In genomic region chr11:104088519-104088918, GRCm38 (mm10) we compare ENCODE assay signal across 36 mouse cellular contexts. TPM values are rescaled to one million over a fixed set of nuclear protein-coding genes. Genes with fewer than 3 reads are reported as not detected.
DNase-seq lines count a peak whose midpoint lies in the region; ATAC-seq and TF ChIP-seq lines count a peak whose summit lies in the region.
"Had no signal": no experiment of that assay in that cellular context is flagged by ENCODE, and none has a peak within 500 bp of the region (broad histone marks: within the 10 kb centered on the region; RNA-seq: fewer than 3 reads in every experiment).

No protein-coding gene starts in this region.

- no peak overlapping the region for H3K4me3 ChIP-seq in forebrain, embryonic 14.5 days (ENCODE audit: low read depth, low read length)
- H3K4me3 ChIP-seq in forebrain, embryonic 11.5 days (ENCODE audit: low read depth, low read length), result no peak overlapping the region
- H3K4me3 ChIP-seq in hindbrain, embryonic 14.5 days (replicated peaks; ENCODE audit: low read length), result no peak overlapping the region
- H3K4me3 ChIP-seq in hindbrain, embryonic 10.5 days, result no peak overlapping the region; the same call in 1 of the 2 replicates
- H3K4me3 ChIP-seq in midbrain, embryonic 16.5 days (ENCODE audit: low read depth, low read length), result no peak overlapping the region
- H3K4me3 ChIP-seq in layer of hippocampus, adult 2 months, result no peak overlapping the region
- H3K4me3 ChIP-seq: erythroblast, embryonic 14.5 days; left cerebral cortex, adult 2 months; limb, embryonic 12.5 days; liver, embryonic 15.5 days; lung, embryonic 15.5 days; midbrain, embryonic 12.5 days; myocyte; neural tube, embryonic 12.5 days had no signal

- WGBS in forebrain, embryonic 14.5 days, result 40% methylated on average over 10 of the region's 10 CpGs
- WGBS in forebrain, embryonic 11.5 days, result 53% methylated on average over 10 of the region's 10 CpGs
- 33% methylated on average over 10 of the region's 10 CpGs for WGBS in hindbrain, embryonic 14.5 days
- 50% methylated on average over 10 of the region's 10 CpGs for WGBS in hindbrain, embryonic 10.5 days
- 27% methylated on average over 10 of the region's 10 CpGs for WGBS in midbrain, embryonic 16.5 days

- H3K27ac ChIP-seq in forebrain, embryonic 14.5 days (ENCODE audit: low read depth, low read length), result no peak overlapping the region
- H3K27ac ChIP-seq in forebrain, embryonic 11.5 days (ENCODE audit: low read depth, low read length), result no peak overlapping the region
- H3K27ac ChIP-seq in hindbrain, embryonic 14.5 days, result no peak overlapping the region
- no peak overlapping the region for H3K27ac ChIP-seq in hindbrain, embryonic 10.5 days
- H3K27ac ChIP-seq in midbrain, embryonic 16.5 days (ENCODE audit: low read length), result peak overlapping the region; percentile 42; the same call in 1 of the 2 replicates
- no peak overlapping the region for H3K27ac ChIP-seq in layer of hippocampus, adult 2 months
- H3K27ac ChIP-seq: kidney, postnatal 0 days; left cerebral cortex, adult 2 months; limb, embryonic 12.5 days; liver, embryonic 15.5 days; lung, embryonic 15.5 days; midbrain, embryonic 12.5 days; neural tube, embryonic 12.5 days had no signal

- 0 out of 2 replicates have a peak, but pooled peaks cover 2% of the 10 kb centered on the region for H3K4me1 ChIP-seq in forebrain, embryonic 14.5 days (ENCODE audit: control insufficient read depth, insufficient read depth, low read length)
- peaks cover 2% of the 10 kb centered on the region; the same call in 1 of the 2 replicates for H3K4me1 ChIP-seq in forebrain, embryonic 11.5 days (replicated peaks; ENCODE audit: control insufficient read depth, insufficient read depth, low read length)
- H3K4me1 ChIP-seq in hindbrain, embryonic 14.5 days (replicated peaks; ENCODE audit: control insufficient read depth, insufficient read depth, low read length), result no peaks in the 10 kb centered on the region
- peaks cover 38% of the 10 kb centered on the region for H3K4me1 ChIP-seq in hindbrain, embryonic 10.5 days (replicated peaks)
- peaks cover 9% of the 10 kb centered on the region for H3K4me1 ChIP-seq in midbrain, embryonic 16.5 days (ENCODE audit: control insufficient read depth, insufficient read depth, low read length)
- H3K4me1 ChIP-seq: liver, embryonic 15.5 days; lung, embryonic 15.5 days; midbrain, embryonic 12.5 days; neural tube, embryonic 12.5 days had no signal

- no peaks in the 10 kb centered on the region for H3K9me3 ChIP-seq in forebrain, embryonic 14.5 days (replicated peaks; ENCODE audit: control insufficient read depth, low read length)
- no peaks in the 10 kb centered on the region for H3K9me3 ChIP-seq in forebrain, embryonic 11.5 days (ENCODE audit: control insufficient read depth, low read length)
- no peaks in the 10 kb centered on the region for H3K9me3 ChIP-seq in hindbrain, embryonic 14.5 days (ENCODE audit: control insufficient read depth, low read length)
- H3K9me3 ChIP-seq in hindbrain, embryonic 10.5 days, result no peaks in the 10 kb centered on the region
- H3K9me3 ChIP-seq in midbrain, embryonic 16.5 days (replicated peaks; ENCODE audit: control insufficient read depth, low read length, poor library complexity, severe bottlenecking), result no peaks in the 10 kb centered on the region
- H3K9me3 ChIP-seq: limb, embryonic 12.5 days; liver, embryonic 15.5 days; lung, embryonic 15.5 days; midbrain, embryonic 12.5 days; neural tube, embryonic 12.5 days had no signal

- TF ChIP-seq CTCF in layer of hippocampus, adult 2 months (conservative IDR thresholded peaks at IDR 0.05), result no peak

- no peaks in the 10 kb centered on the region for H3K36me3 ChIP-seq in forebrain, embryonic 14.5 days (ENCODE audit: control insufficient read depth, insufficient read depth, low read length)
- no peaks in the 10 kb centered on the region for H3K36me3 ChIP-seq in forebrain, embryonic 11.5 days (ENCODE audit: control insufficient read depth, insufficient read depth, low read length)
- no peaks in the 10 kb centered on the region for H3K36me3 ChIP-seq in hindbrain, embryonic 14.5 days (replicated peaks; ENCODE audit: control insufficient read depth, insufficient read depth)
- no peaks in the 10 kb centered on the region for H3K36me3 ChIP-seq in hindbrain, embryonic 10.5 days
- H3K36me3 ChIP-seq in midbrain, embryonic 16.5 days (ENCODE audit: control insufficient read depth, insufficient read depth, low read length), result no peaks in the 10 kb centered on the region
- H3K36me3 ChIP-seq: limb, embryonic 12.5 days; liver, embryonic 15.5 days; lung, embryonic 15.5 days; midbrain, embryonic 12.5 days; neural tube, embryonic 12.5 days had no signal

- ATAC-seq in forebrain, embryonic 14.5 days, result no peak
- ATAC-seq in forebrain, embryonic 11.5 days (replicated peaks; ENCODE audit: low FRiP score), result no peak
- no peak for ATAC-seq in hindbrain, embryonic 14.5 days (ENCODE audit: low FRiP score)
- peak; percentile 70 for ATAC-seq in midbrain, embryonic 16.5 days
- ATAC-seq: intestine, embryonic 16.5 days had no signal

- no peaks in the 10 kb centered on the region for H3K27me3 ChIP-seq in forebrain, embryonic 14.5 days (replicated peaks; ENCODE audit: control insufficient read depth, insufficient read depth, low read length)
- H3K27me3 ChIP-seq in forebrain, embryonic 11.5 days (ENCODE audit: control insufficient read depth, insufficient read depth, low read length), result no peaks in the 10 kb centered on the region
- no peaks in the 10 kb centered on the region for H3K27me3 ChIP-seq in hindbrain, embryonic 14.5 days (ENCODE audit: control insufficient read depth, insufficient read depth, low read length)
- no peaks in the 10 kb centered on the region for H3K27me3 ChIP-seq in hindbrain, embryonic 10.5 days (ENCODE audit: insufficient read depth, poor library complexity, severe bottlenecking)
- H3K27me3 ChIP-seq in midbrain, embryonic 16.5 days (ENCODE audit: control insufficient read depth, insufficient read depth, low read depth, low read length), result no peaks in the 10 kb centered on the region
- H3K27me3 ChIP-seq: CH12.LX; limb, embryonic 12.5 days; liver, embryonic 15.5 days; lung, embryonic 15.5 days; midbrain, embryonic 12.5 days; neural tube, embryonic 12.5 days had no signal

- no peak overlapping the region for H3K9ac ChIP-seq in forebrain, embryonic 14.5 days (ENCODE audit: low read length)
- H3K9ac ChIP-seq in forebrain, embryonic 11.5 days (ENCODE audit: low read length), result no peak overlapping the region
- no peak overlapping the region for H3K9ac ChIP-seq in hindbrain, embryonic 14.5 days
- H3K9ac ChIP-seq in midbrain, embryonic 16.5 days (ENCODE audit: low read depth, low read length), result no peak overlapping the region
- H3K9ac ChIP-seq: limb, embryonic 12.5 days; liver, embryonic 15.5 days; lung, embryonic 15.5 days; midbrain, embryonic 12.5 days; neural tube, embryonic 12.5 days had no signal

- H3K4me2 ChIP-seq in forebrain, embryonic 14.5 days (ENCODE audit: low read length), result no peak overlapping the region
- no peak overlapping the region for H3K4me2 ChIP-seq in forebrain, embryonic 11.5 days (ENCODE audit: low read depth, low read length, severe bottlenecking)
- no peak overlapping the region for H3K4me2 ChIP-seq in hindbrain, embryonic 14.5 days (replicated peaks)
- H3K4me2 ChIP-seq in midbrain, embryonic 16.5 days (ENCODE audit: low read length), result peak overlapping the region; percentile 14; the same call in 1 of the 2 replicates
- H3K4me2 ChIP-seq: limb, embryonic 12.5 days; liver, embryonic 15.5 days; lung, embryonic 15.5 days; midbrain, embryonic 12.5 days; neural tube, embryonic 12.5 days had no signal

- DNase-seq in forebrain, embryonic 14.5 days (ENCODE audit: low spot score), result peak; percentile 37
- no peak for DNase-seq in forebrain, embryonic 11.5 days (ENCODE audit: low spot score)
- DNase-seq in hindbrain, embryonic 14.5 days (ENCODE audit: low spot score), result peak; percentile 34
- no peak for DNase-seq in hindbrain, embryonic 10.5 days (ENCODE audit: low spot score)
- DNase-seq in brain, adult 2 months (ENCODE audit: low read depth, low spot score), result peak; percentile 59
- no peak for DNase-seq in layer of hippocampus, adult 2 months (ENCODE audit: low spot score in 2 of 2)
- no peak for DNase-seq in embryo, embryonic 10.5 days (ENCODE audit: low spot score)
- DNase-seq: adrenal gland, postnatal 10 days; cerebellum, adult 11-12 months; cerebellum, adult 9-11 months; gastrocnemius, postnatal 14 days; heart, postnatal 14 days; kidney, adult 8-10 months; kidney, postnatal 4 days; layer of hippocampus, adult 9-11 months; right cerebral cortex, adult 18-20 months; thymus, adult 2 months; thymus, postnatal 36 days had no signal

RNA-seq across cellular contexts. Expression of gene Crhr1, which starts 44.1 kb away (rescaled TPM):
- polyA plus RNA-seq in forebrain, embryonic 14.5 days (2014; fragmentation: Nextera tagmentation; extraction: Ambion mirVana), result 3.0 and 3.1 TPM in 2 replicates
- polyA plus RNA-seq in forebrain, embryonic 11.5 days (2014; fragmentation: Nextera tagmentation; extraction: Ambion mirVana), result 0.24 TPM in 1 of 2 replicates, not detected in the other
- polyA plus RNA-seq in hindbrain, embryonic 14.5 days (2014; fragmentation: Nextera tagmentation; extraction: Ambion mirVana), result 6.7 and 7.3 TPM in 2 replicates
- 0.31 and 0.95 TPM in 2 replicates for polyA plus RNA-seq in hindbrain, embryonic 10.5 days (2016; fragmentation: Nextera tagmentation; extraction: Ambion mirVana)
- 8.1 and 9.3 TPM in 2 replicates for polyA plus RNA-seq in midbrain, embryonic 16.5 days (2015; fragmentation: Nextera tagmentation; extraction: Ambion mirVana)
- total RNA-seq in layer of hippocampus, adult 2 months (2021), result 1 to 10 TPM; 6.3 to 9.2 TPM
- total RNA-seq: adrenal gland, postnatal 10 days; CH12.LX; common myeloid progenitor, adult 5-6 weeks; gastrocnemius, postnatal 14 days; granulocyte monocyte progenitor cell, adult 5-6 weeks; heart, postnatal 14 days; liver, adult 2 months; megakaryocyte progenitor cell, adult 5-6 weeks had no signal
- polyA plus RNA-seq: C2C12; erythroblast, embryonic 14.5 days; heart, embryonic 14.5 days; liver, embryonic 15.5 days; lung, embryonic 15.5 days; myocyte had no signal

Comparison
In these comparisons a context has a peak if more than half of its experiments do, and no peak if none do; other contexts are left out.
1. DNase-seq: peak in forebrain, embryonic 14.5 days (single experiment), hindbrain, embryonic 14.5 days (single experiment) and brain, adult 2 months (single experiment); none in forebrain, embryonic 11.5 days (single experiment), hindbrain, embryonic 10.5 days (single experiment), layer of hippocampus, adult 2 months (0 of 2) and embryo, embryonic 10.5 days (single experiment).